Mouse (Mus musculus): ENCODE results near the gene Defa28.
"Not testable (repeated sequence)": the region's sequence is repeated elsewhere in the genome, so short reads cannot be mapped to it uniquely, and the experiment has no call there.

Defa28 gene

DNA sequence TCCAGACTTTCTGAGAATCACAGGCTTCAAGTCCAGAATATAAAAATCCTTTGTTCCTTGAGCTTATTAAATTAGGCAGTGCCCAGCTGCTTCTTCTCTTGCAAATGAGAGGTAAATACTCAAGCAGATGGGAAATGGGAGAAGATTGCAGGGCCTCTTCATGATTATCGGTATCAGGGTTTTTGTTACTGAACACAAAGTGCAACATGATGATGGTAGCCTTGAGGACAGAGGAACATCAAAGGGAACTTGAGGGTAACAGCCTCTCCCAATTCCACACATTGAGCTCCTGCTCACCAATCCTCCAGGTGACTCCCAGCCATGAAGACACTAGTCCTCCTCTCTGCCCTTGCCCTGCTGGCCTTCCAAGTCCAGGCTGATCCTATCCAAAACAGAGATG lies at the start of gene Defa28:
Defa28 (plus strand) TSS at position 301 of the 400 bp plus-strand sequence.
- not testable (repeated sequence) for DNase-seq (ENCODE audit: low read depth, low spot score)

- DNase-seq (ENCODE audit: low read depth, low spot score): not testable (repeated sequence)
Measured at GRCm38 (mm10) chr8:21565086-21565485, 17.7 kb upstream of the Defa28 start, which contains the start of gene Defa37. Gene Defa37 (plus strand): TSS chr8:21565386.

GRCm38 (mm10) chr8:21594408-21594807 lies 11.6 kb downstream of the Defa28 start, which contains the start of gene Gm7861:
Gene Gm7861 (minus strand): TSS chr8:21594508.
- DNase-seq (ENCODE audit: low read depth, low spot score): not testable (repeated sequence)

- DNase-seq (ENCODE audit: low read depth, low spot score): not testable (repeated sequence)
Measured at GRCm38 (mm10) chr8:21617883-21618282, 35.1 kb downstream of the Defa28 start, which contains the start of gene Defa26. Gene Defa26 (plus strand): TSS chr8:21618183.
